Mouse (Mus musculus) neural tube, embryonic 10.5 days (tissue): ENCODE data around the gene Slc35g2.

Source experiments
- DNase-seq: peaks from one replicate; pipeline ENCODE4 v3.0.0-alpha.2; 2017; ENCODE audit warnings: low spot score; ENCODE audit errors: extremely low spot score

Gene Slc35g2

GRCm38 (mm10) chr9:100570626-100571233 is at the start of gene Slc35g2:
Gene Slc35g2, minus strand, starts transcription at chr9:100571090.
- DNase-seq: peak; percentile 85

DNA sequence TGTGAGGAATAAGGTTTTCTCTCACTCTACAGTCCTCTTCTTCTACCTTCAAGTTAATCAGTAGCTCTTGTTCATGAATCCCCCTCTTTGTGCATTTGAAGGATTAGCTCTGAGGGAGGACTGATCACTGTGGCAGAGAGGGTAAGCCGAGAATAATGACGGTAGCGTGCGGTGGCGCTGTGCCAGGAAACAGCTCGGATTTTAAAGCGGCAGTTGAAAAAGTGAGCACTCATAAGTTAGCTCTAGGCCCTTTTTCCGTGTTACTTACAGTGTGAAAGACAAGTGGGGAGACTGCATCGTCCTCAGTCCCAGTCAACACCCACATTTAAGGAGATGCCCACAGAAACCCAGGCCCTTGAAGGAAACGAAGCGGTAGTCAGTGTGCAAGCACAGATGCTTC is 46.1 kb upstream of the Slc35g2 start:
- no peak for DNase-seq

- no peak for DNase-seq
These were observed 42.7 kb upstream of the Slc35g2 start for GRCm38 (mm10) chr9:100613501-100614071.

DNA sequence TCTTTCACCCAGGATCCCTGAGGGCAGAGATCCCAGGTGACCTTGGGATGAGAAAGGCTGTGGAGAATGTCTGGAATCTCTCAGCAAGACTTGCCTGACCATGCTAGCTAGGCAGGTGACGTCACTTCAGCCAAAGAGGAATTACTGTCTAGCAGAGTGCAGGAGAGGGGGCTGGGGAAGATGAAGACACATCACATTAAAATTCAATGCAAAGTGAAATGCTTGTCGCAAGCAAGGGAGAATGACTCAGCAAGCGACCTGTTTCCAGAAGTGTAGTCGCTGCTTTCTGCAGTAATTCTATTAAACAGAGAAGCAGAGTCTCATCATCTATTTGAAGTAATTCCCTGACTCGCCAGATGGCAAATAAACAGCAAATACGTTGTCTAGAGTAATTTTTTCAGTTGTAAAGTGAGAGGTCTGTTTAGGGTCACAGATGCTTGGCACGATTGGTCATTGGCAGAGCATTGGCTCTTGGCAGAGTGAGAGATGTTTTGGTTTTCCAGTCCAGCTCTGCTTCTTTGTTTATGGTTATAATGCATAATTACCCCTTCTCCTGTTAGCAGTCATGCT is 35.2 kb upstream of the Slc35g2 start:
- DNase-seq: no peak

GRCm38 (mm10) chr9:100605522-100605921 is 34.6 kb upstream of the Slc35g2 start:
- no peak for DNase-seq

DNA sequence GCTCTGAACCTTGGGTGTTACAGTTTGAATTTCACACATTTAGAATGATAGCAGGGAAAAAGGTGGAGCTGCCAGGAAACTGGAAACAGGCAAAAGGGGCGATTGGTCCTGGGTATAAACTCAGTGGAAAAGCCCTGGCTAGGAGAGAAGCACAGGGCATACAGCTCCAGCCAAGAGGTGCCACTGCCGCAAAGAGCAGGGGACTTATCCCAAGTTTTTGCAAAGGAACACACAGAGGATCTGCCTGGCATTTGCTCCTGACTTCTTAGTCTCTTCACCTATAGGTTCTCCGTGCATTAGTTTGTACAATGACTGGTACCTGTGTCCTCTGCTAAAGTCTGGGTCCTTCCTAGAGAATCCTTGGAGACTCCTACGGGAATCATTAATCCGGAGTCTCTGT is 32.3 kb upstream of the Slc35g2 start:
- no peak for DNase-seq

DNA sequence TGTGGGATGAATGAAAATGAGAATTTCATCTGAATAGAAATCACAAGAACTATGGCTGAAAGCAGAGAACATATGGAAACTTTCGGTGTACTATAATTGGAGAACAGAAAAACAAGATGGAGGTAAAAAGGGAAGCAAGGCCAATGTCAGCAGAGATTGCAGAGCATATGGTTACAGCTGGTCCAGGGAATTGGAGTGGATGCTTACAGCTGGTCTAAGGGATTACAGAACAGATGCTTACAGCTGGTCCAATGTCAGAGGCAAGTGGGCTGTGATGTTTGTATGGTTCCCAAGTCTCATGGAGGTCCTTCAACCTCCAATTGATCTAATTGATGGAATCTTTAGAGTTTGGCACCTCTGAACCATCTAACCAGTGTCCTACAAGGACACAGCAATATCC is 31.2 kb upstream of the Slc35g2 start:
- DNase-seq: no peak

GRCm38 (mm10) chr9:100599761-100600328 is 29.0 kb upstream of the Slc35g2 start:
- no peak for DNase-seq

DNA sequence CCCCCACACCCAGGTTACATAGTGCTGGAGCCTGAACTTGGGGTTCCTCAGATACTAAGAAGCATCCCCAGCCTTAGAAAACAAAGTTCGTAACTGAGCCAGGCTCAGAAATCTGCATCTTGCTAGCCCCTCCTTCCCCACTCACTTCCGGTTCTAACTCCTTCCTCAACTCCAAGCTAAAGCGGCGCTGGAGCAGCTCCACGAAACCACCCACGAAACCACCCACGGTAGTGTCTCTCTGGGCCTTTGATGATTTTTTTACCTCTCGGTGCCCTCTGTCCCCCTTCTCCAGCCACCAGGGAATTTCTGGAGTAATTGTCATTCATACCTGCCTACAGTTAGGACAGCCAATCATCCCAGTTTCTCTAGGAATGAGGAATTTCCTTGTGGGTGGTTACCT is 26.7 kb upstream of the Slc35g2 start, which contains the start of gene Stag1:
Gene Stag1 (plus strand): TSS at position 253 of the 400 bp plus-strand sequence.
- DNase-seq: no peak

- DNase-seq: no peak
These were observed 25.4 kb upstream of the Slc35g2 start for GRCm38 (mm10) chr9:100596317-100596716.

DNA sequence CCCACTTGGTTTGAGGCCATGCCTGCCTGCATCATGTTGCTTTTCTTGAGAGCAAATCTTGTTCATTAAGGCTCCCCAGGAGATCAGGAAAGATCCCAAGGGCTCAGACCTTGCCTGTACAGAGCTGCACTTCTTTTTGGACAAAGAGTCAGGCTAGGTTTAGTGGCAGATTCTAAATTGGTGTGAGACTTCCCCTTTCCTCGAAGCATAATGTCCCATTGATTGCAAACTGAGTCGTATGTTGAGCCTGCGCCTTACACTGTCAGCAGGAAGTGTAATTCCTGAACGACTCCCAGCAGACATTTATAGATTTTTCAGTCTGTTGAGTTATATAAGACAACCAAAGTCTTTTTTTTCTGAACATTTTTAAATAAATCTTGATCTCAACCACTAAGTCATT is 19.6 kb upstream of the Slc35g2 start:
- DNase-seq: no peak

- no peak for DNase-seq
These were observed 13.1 kb upstream of the Slc35g2 start for GRCm38 (mm10) chr9:100584031-100584430.

DNA sequence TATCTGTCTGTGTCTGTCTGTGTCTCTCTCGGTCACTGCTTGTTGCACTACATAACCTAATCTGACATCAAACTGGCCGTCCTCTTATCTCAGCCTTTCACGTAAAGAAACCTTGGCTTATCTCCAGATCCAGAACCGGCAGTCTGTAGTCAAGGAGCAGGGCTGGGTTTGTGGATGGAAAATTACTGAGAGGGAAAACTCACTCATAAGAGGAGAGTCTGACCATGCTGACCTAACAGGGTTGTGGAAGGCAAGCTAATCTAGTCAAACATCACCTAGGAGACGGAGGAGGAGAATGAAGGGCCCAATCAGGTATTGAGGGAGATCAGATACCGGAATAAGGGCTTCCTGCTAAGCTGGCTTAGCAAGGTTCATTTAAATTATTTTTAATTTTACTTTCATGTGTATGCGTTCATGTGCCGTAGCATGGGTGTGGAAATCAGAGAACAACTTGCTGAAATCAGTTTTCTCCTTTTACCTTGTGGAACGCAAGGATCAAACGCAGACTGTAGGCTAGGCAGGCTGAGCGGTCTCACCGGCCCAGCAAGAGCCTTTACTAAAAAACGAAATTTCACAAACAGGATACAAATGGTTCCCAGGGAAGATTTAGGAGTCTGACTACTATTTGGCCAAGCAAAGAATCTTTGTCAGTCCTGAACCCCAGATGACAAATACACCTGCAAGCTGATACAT is 12.1 kb upstream of the Slc35g2 start:
- no peak for DNase-seq

- DNase-seq: no peak
These were observed 10.9 kb upstream of the Slc35g2 start for GRCm38 (mm10) chr9:100581543-100582492.

DNA sequence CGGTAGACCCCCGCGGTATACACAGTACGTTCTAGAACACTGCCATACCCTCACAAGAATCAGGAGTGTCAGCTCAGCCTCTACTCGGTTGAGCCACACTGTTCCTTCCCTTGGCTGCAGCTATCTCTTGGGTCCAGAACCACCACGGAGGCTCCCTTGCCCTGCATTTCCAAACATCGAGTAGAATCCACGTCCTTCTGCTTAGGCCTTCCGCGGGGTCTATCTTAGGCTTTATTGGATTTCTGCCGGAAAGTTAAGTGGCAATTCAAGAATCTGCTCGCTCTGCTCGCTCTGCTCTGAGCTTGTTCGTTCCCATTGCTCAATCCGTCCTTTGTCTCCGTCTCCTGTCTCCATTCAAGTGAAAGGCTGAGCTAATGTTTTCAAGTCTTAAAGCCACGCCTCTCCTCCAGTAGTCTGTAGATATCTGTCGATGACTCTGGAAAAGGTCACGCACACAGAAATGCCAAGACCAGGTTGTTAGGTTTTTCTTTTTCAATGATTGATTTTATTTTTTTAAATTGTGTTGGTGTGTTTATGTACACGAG is 9.4 kb upstream of the Slc35g2 start:
- DNase-seq: no peak

DNA sequence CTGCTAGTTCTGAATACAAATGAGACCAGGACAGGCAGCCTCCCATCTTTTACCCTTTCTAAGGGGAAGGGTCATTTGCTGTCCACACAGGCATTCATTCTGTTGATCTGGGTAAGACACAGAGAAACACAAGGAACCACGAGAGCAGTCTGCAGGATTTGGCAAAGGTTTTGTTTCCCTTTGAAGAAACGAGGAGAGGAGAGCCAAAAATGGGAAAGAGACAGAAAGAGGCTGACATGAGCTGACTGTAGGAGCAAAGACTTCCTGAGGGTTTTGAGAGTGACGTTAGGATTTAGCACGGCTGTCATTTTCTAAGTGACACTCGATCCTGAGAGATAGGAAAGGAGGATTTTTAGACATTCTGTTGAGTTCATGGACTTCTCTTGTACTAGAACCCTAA is 3.1 kb upstream of the Slc35g2 start:
- DNase-seq: no peak

DNA sequence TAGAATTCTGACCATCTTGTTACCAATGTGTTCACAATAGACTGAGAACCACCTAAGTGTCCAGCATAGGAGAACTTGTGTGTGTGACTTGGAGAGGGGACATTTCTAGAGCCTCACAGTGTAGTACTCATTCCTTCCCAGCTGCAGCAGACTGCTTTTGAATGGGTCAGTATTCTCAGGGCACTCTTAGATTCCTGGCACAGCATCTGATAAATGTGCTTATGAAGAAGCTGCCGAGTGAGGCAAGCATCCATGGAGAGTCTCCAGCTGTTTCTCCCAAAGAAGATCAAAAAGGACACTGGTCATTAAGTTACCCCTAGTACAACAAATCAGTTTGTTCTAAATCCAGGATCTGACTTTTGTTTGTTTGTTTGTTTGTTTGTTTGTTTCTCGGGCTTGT is 2.4 kb upstream of the Slc35g2 start:
- no peak for DNase-seq

DNA sequence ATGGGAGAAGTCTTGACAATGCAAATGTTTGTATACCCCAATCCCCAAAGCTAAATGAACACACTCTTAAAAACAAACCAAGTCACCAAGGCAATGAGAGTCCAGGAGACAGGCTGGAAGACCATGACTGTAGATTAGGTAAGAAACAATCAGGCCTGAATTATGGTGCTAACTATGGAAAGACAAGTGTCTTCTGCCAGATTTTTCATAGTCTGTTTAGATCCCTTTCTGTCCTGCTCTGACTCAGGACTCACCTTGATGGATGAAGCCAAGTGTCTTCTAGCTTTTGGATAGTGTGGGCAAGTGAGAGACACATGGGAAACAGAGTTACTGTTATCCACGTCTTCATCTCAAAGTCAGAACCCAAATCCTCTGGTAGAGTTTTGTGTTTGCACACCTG is 621 bp upstream of the Slc35g2 start:
- DNase-seq: no peak

DNA sequence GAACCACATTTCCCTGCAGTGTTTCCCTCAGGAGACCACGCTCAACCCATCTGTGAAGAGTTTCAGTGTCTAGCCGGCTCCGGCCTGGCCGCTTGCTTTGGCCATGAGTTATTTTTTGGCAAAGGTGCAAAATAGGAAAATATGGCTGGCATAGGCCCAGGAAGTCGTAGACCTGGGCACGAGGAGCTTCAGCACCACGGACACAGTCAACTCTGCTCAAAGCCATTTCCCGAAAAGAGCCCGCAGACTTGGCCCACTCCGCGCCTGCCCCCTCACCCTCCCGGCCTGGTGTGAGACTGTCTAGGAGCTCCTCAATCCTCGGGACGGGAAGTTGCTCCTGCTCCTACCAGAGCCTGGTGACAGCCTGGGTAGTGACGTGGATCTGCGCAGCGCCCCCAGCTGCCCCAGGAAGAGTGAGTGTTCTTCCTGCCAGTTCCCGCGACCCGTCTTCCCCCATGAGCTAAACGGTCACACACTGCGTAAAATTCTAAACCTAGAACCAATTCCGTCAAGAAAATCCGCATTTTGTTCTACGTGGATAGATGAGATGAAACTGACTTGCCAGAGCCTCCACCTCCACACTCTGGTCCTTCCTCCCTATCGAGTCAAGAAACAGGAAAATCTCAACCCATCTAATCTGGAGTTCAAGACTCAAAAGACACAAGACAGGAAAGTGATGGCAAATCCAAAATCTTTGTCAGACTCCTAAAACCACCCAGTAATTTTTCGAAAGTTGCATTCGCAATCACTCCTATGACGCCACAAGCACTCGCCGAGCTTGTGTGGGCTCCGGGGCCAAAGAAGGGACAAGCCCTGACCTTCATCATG is 878 bp downstream of the Slc35g2 start:
- peak; percentile 51 for DNase-seq
